Mouse (Mus musculus) neural tube, embryonic 13.5 days (tissue): ENCODE data around the gene Tie1. TPM values are rescaled to one million over a fixed set of nuclear protein-coding genes. Genes with fewer than 3 reads are reported as not detected.
A peak's percentile ranks its signal among the peaks of the same experiment; 100 is the strongest.

Experiments used
- ATAC-seq: fragments of 200-750 bp; cut with Nextera tagmentation; 2 replicates; pipeline ENCODE4 v1.8.0; 2017; ENCODE audit warnings: low read depth, mild to moderate bottlenecking, moderate TSS enrichment, moderate library complexity
- H3K27ac ChIP-seq: fragments of 300-500 bp; sonication (generic); replicated peaks from 2 replicates; pipeline ENCODE4 v1.5.1; 2015; ENCODE audit warnings: moderate library complexity, mild to moderate bottlenecking, inconsistent platforms
- H3K27me3 ChIP-seq: fragments of 300-500 bp; sonication (generic); 2 replicates; pipeline ENCODE4 v1.6.1; 2015; ENCODE audit warnings: mild to moderate bottlenecking, inconsistent platforms
- H3K36me3 ChIP-seq: fragments of 300-500 bp; sonication (generic); 2 replicates; pipeline ENCODE4 v1.6.1; 2015; ENCODE audit warnings: mild to moderate bottlenecking, inconsistent platforms
- H3K4me1 ChIP-seq: fragments of 300-500 bp; sonication (generic); replicated peaks from 2 replicates; pipeline ENCODE4 v1.6.1; 2015; ENCODE audit warnings: inconsistent platforms
- H3K4me2 ChIP-seq: fragments of 300-500 bp; sonication (generic); 2 replicates; pipeline ENCODE4 v1.6.1; 2015; ENCODE audit warnings: inconsistent platforms, mild to moderate bottlenecking, moderate library complexity
- H3K4me3 ChIP-seq: fragments of 300-500 bp; sonication (generic); 2 replicates; pipeline ENCODE4 v1.5.1; 2015; ENCODE audit warnings: mild to moderate bottlenecking, inconsistent platforms
- H3K9ac ChIP-seq: fragments of 300-500 bp; sonication (generic); 2 replicates; pipeline ENCODE4 v1.6.1; 2015; ENCODE audit warnings: moderate library complexity, mild to moderate bottlenecking, inconsistent platforms
- H3K9me3 ChIP-seq: fragments of 300-500 bp; sonication (generic); 2 replicates; pipeline ENCODE4 v1.6.1; 2016; ENCODE audit warnings: inconsistent platforms
- WGBS: fragments of 180-500 bp; shearing (Covaris S2); methylation state at CpG from one replicate; pipeline ENCODE4 v1.1.7; 2015; 5-methylcytosine and 5-hydroxymethylcytosine counted together
- polyA plus RNA-seq: library from polyadenylated mRNA; unstranded; fragments of >200 nt; fragmentation: Nextera tagmentation; extraction: Ambion mirVana; gene quantifications from 2 replicates; pipeline ENCODE4 v1.2.1, GENCODE M21; 2015

Tie1 gene
- polyA plus RNA-seq, 1 experiment from 2014 or later, result 21.0 TPM

DNA sequence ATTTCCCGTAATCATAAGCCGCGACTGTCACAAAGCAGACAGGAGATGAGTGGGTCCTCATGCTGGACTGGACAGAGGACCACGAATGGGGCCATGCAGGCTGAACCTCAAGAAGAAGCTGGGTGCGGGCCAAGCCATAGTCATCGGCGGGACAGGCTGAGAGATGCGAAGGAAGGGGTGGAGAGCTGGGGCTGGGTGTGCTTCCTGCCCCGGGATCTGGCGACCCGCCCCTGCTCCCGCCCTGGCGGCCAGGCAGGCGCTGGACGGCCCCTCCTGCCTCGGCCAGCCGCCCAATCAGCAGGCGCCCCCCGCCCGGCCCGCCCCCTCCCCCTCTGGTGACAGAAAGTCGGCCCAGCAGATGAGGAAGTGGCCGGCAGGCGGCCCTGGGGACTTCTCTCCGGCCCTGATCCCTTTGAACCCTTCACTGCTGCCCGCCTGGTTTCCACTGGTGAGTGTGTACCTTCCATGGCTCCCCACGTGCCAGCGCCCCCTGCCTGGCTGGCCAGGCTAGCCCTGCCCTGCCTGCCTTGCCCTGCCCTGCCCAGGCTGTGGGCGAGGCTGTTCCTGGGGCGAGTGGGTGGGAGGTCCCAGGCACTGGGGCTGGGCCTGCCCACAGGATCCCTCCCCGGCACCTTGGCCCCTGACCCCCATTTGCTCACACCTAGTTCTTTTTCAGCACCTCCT is 62.0 kb downstream of the Tie1 start, which contains the start of gene Elovl1:
Gene Elovl1 (plus strand): TSS at position 326 of the 684 bp plus-strand sequence.
- H3K4me2 ChIP-seq, result peak within 1 kb of the TSS; percentile 91
- peak; percentile 92 for ATAC-seq
- 0% methylated on average over 24 of the region's 31 CpGs for WGBS
- H3K9ac ChIP-seq, result peak within 1 kb of the TSS; percentile 69
- peaks cover 39% of the 10 kb centered on the region for H3K36me3 ChIP-seq
- no peaks in the 10 kb centered on the region for H3K27me3 ChIP-seq
- H3K4me1 ChIP-seq, result peaks cover 38% of the 10 kb centered on the region
- H3K4me3 ChIP-seq, result peak within 1 kb of the TSS; percentile 46
- H3K9me3 ChIP-seq, result no peaks in the 10 kb centered on the region
- peak within 1 kb of the TSS; percentile 42 for H3K27ac ChIP-seq

DNA sequence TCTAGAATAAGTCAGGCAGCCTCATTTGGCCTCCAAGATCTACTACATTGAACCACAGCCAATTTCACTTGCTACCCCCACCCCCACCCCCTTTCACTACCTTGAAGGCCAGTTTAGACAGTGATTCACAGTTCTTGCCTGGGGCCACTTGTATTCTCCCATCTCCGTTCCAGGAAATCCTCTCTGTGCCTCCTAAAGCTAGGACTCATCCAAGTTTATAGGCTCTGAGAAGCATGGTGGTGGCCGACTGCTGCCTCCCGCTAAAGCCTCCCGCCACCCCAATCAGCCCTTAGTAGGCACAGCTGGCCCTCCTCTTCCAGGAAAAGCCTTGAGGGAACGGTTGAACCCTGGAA is 62.5 kb downstream of the Tie1 start:
- Histone ChIP-seq H3K36me3 (peaks cover 35% of the 10 kb centered on the region), H3K4me2 (peak overlapping the region; percentile 91), H3K4me3 (peak overlapping the region; percentile 46), H3K4me1 (peaks cover 38% of the 10 kb centered on the region), H3K9ac (peak overlapping the region; percentile 69), H3K27ac (peak overlapping the region; percentile 42), H3K9me3 (no peaks in the 10 kb centered on the region), H3K27me3 (no peaks in the 10 kb centered on the region)
- 2% methylated on average over 5 of the region's 5 CpGs for WGBS
- ATAC-seq, result peak; percentile 22

DNA sequence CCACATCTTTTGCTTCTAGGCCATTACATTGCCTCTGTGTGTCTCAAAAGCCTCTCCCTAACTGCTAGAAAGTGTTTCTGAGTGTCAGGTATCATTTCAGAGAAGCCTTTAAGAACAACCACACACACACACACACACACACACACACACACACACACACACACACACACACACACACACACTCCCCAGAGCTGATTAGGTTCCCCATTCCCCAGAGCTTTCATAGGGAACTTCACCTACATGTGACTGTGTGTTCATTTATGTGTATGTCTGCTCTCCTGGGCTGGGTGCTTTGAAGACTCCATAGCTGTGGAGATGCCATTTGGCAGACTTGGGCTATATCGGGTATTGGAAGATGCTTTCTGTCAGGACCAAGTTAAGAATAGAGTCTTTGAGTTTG is 64.5 kb downstream of the Tie1 start:
- no peak overlapping the region for H3K4me3 ChIP-seq
- H3K4me2 ChIP-seq, result no peak overlapping the region
- H3K36me3 ChIP-seq, result peaks cover 33% of the 10 kb centered on the region
- 92% methylated on average over 1 of the region's 1 CpGs for WGBS
- H3K27me3 ChIP-seq, result no peaks in the 10 kb centered on the region
- H3K9me3 ChIP-seq, result no peaks in the 10 kb centered on the region
- peaks cover 38% of the 10 kb centered on the region for H3K4me1 ChIP-seq
- no peak overlapping the region for H3K9ac ChIP-seq
- no peak overlapping the region for H3K27ac ChIP-seq
- ATAC-seq, result no peak

DNA sequence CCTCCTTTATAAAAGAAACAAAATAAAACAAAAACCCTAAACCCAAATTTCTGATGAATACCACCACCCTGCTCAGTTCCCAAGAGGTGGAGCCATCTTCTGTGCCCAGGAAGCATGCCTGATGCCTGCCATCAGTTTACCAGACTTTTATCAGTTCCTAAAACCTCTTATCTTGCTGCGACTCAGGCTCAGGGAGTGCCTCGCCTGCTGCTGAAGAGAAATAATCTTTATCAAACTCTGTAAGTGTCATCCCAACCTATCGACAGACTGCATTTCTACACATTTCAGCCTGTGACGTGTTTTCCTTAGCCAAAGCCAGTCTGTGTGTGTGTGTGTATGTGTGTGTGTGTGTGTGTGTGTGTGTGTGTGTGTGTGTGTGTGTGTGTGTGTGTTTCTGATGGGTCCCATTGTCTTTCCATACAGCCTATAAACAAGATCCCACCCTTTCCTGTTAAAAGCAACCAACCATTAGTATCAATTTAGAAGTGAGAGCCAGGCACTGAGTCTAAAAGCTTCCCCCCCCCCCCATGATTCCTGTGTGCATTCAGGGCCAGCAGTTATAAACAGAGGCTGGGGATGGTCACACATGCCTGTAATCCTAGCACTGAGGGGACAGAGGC is 65.2 kb downstream of the Tie1 start:
- Histone ChIP-seq H3K36me3 (peaks cover 39% of the 10 kb centered on the region), H3K27ac (no peak overlapping the region), H3K9me3 (no peaks in the 10 kb centered on the region), H3K9ac (no peak overlapping the region), H3K4me1 (peaks cover 32% of the 10 kb centered on the region), H3K4me3 (no peak overlapping the region), H3K27me3 (no peaks in the 10 kb centered on the region), H3K4me2 (no peak overlapping the region)
- whole genome bisulfite sequencing, result 92% methylated on average over 4 of the region's 4 CpGs
- ATAC-seq, result no peak

DNA sequence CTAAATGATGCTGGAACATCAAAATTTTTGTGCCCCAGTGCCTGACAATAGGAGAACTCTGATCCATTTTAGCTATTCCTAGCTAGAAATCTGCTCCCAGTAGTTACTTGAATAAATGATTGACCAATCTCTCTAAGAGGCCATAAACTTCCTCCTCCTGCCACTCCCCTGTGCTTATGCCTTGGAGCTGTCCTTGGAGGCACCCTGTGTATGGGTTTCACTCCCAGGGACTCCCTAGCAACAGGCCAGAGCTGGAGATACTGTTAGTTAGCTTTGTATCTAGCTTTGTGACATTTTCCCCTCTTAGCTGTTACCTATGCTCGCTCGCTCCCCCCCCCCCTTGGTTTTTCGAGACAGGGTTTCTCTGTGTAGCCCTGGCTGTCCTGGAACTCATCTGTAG is 68.5 kb downstream of the Tie1 start:
- H3K4me2 ChIP-seq, result no peak overlapping the region
- H3K27me3 ChIP-seq, result no peaks in the 10 kb centered on the region
- H3K4me3 ChIP-seq, result no peak overlapping the region
- no peak overlapping the region for H3K27ac ChIP-seq
- H3K4me1 ChIP-seq, result no peaks in the 10 kb centered on the region
- peaks cover 71% of the 10 kb centered on the region for H3K36me3 ChIP-seq
- no peaks in the 10 kb centered on the region for H3K9me3 ChIP-seq
- 87% methylated on average over 3 of the region's 3 CpGs for WGBS
- no peak for ATAC-seq
- H3K9ac ChIP-seq, result no peak overlapping the region

Other genes starting within 250 kb of the Tie1 start
- gene Ptprf, start 198.7 kb downstream of the Tie1 start, polyA plus RNA-seq, result 81.1 and 82.2 TPM in 2 replicates
- gene Szt2, start 80.8 kb downstream of the Tie1 start, polyA plus RNA-seq, result 7.8 and 9.1 TPM in 2 replicates
- gene Med8, start 80.7 kb downstream of the Tie1 start, polyA plus RNA-seq, result 107 and 119 TPM in 2 replicates
- 38.0 and 38.2 TPM in 2 replicates for gene Elovl1, start 62.0 kb downstream of the Tie1 start, polyA plus RNA-seq
- gene Cdc20, start 52.7 kb downstream of the Tie1 start, polyA plus RNA-seq, result 47.2 and 54.7 TPM in 2 replicates
- 0.42 and 0.50 TPM in 2 replicates for gene Mpl, start 32.5 kb downstream of the Tie1 start, polyA plus RNA-seq
- not detected in 2 replicates for gene 2610528J11Rik, start 36.9 kb upstream of the Tie1 start, polyA plus RNA-seq
- gene Tmem125, start 54.0 kb upstream of the Tie1 start, polyA plus RNA-seq, result not detected in 2 replicates
- 0.96 and 1.8 TPM in 2 replicates for gene Cfap57, start 130.7 kb upstream of the Tie1 start, polyA plus RNA-seq
- 108 and 129 TPM in 2 replicates for gene Ebna1bp2, start 130.7 kb upstream of the Tie1 start, polyA plus RNA-seq
- gene Olfr62, start 168.9 kb upstream of the Tie1 start, polyA plus RNA-seq, result not detected in 2 replicates
- not detected in 2 replicates for gene Olfr1342, start 202.7 kb upstream of the Tie1 start, polyA plus RNA-seq
- not detected in 2 replicates for gene Olfr1341, start 213.5 kb upstream of the Tie1 start, polyA plus RNA-seq
- gene Olfr1340, start 230.1 kb upstream of the Tie1 start, polyA plus RNA-seq, result not detected in 2 replicates
- not detected in 2 replicates for gene Olfr1339, start 242.1 kb upstream of the Tie1 start, polyA plus RNA-seq